Mouse (Mus musculus): Measurements from ENCODE around the gene Gli3. TPM values are rescaled to one million over a fixed set of nuclear protein-coding genes. Genes with fewer than 3 reads are reported as not detected.

The Gli3 gene
- polyA plus RNA-seq, 1 experiment from 2014 or later: 19.4 TPM

- Histone ChIP-seq H3K9me3 (ENCODE audit: control insufficient read depth, low read length) (no peaks in the 10 kb centered on the region), H3K4me2 (replicated peaks; ENCODE audit: low read depth, low read length) (peak overlapping the region; percentile 72), H3K4me1 (ENCODE audit: control insufficient read depth, insufficient read depth, low read length) (peaks cover 6% of the 10 kb centered on the region; the same call in 1 of the 2 replicates), H3K27me3 (ENCODE audit: control insufficient read depth, insufficient read depth, low read length) (no peaks in the 10 kb centered on the region), H3K4me3 (ENCODE audit: low read length) (no peak overlapping the region; the same call in 1 of the 2 replicates), H3K36me3 (ENCODE audit: control insufficient read depth, insufficient read depth, low read length) (no peaks in the 10 kb centered on the region), H3K27ac (ENCODE audit: low read depth, low read length) (no peak overlapping the region), H3K9ac (ENCODE audit: low read depth, low read length) (peak overlapping the region; percentile 94)
- no peak for ATAC-seq (ENCODE audit: low FRiP score, low TSS enrichment)
- WGBS: 25% methylated on average over 7 of the region's 7 CpGs
Measured at GRCm38 (mm10) chr13:15461926-15462325, 1.1 kb upstream of the Gli3 start.

DNA sequence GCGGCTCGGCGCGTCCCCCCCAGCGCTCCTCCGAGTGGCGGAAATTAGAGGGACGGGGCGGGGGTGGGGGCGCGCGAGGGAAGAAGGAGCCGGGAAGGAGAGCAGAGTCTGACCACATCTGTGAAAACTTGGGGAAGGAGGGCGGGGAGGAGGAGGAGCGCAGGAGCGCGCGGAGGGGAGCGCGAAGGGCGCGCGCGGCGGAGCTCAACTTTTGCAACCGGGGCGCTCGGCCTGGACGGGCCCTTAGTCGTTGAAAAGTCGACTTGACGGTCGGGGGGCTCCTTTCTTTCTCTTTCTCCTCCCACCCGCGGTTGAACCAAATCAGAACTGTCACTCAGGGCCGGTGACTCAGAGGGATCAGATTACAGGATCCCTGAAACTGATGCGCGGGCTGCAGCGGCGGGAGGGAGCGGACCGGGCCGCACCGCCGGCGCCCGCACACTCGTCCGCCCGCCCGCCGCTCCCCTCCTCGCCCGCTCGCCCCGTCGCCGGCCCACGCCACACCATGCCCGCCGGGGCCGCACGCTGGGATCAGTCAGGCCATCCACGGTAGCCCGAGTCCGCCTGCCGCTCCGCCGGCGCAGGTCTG, 551 bp downstream of the Gli3 start:
- Histone ChIP-seq H3K27me3 (ENCODE audit: control insufficient read depth, insufficient read depth, low read length) (no peaks in the 10 kb centered on the region), H3K4me2 (replicated peaks; ENCODE audit: low read depth, low read length) (peak overlapping the region; percentile 72), H3K9me3 (ENCODE audit: control insufficient read depth, low read length) (no peaks in the 10 kb centered on the region), H3K4me1 (ENCODE audit: control insufficient read depth, insufficient read depth, low read length) (peaks cover 22% of the 10 kb centered on the region; the same call in 1 of the 2 replicates), H3K4me3 (ENCODE audit: low read length) (peak overlapping the region; percentile 88), H3K9ac (ENCODE audit: low read depth, low read length) (peak overlapping the region; percentile 94), H3K27ac (ENCODE audit: low read depth, low read length) (peak overlapping the region; percentile 98), H3K36me3 (ENCODE audit: control insufficient read depth, insufficient read depth, low read length) (no peaks in the 10 kb centered on the region)
- ATAC-seq (ENCODE audit: low FRiP score, low TSS enrichment): peak; percentile 85
- WGBS: under 1% methylated on average over 58 of the region's 70 CpGs

DNA sequence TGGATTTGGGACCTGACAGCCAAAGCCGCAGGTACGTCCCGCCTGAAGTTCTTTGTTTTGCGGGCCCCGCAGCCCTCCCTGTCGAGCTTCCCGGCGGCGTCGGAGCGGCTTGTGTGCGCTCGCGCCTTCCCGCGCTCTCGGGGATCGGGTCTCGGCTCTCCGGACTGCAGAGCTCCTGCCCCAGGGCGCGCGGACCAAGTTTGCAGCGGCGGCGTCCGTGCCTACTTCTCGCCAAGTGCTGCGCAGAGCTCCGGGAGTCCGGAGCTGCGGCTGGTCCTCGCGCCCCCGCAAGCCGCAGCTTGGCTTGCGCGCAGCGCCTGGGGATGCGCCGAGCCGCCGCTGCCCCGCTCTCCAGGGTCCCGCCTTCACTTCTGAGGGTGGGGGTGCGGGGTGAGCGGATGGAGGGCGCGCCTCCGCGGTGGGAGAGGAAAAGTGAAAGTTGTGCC, 1.1 kb downstream of the Gli3 start:
- no peaks in the 10 kb centered on the region for H3K9me3 ChIP-seq (ENCODE audit: control insufficient read depth, low read length)

GRCm38 (mm10) chr13:15464741-15465250, 1.8 kb downstream of the Gli3 start:
- Histone ChIP-seq H3K27me3 (ENCODE audit: control insufficient read depth, insufficient read depth, low read length) (no peaks in the 10 kb centered on the region), H3K4me2 (replicated peaks; ENCODE audit: low read depth, low read length) (peak overlapping the region; percentile 72), H3K4me3 (ENCODE audit: low read length) (peak overlapping the region; percentile 88), H3K27ac (ENCODE audit: low read depth, low read length) (peak overlapping the region; percentile 98; the same call in 1 of the 2 replicates), H3K9ac (ENCODE audit: low read depth, low read length) (peak overlapping the region; percentile 94), H3K36me3 (ENCODE audit: control insufficient read depth, insufficient read depth, low read length) (no peaks in the 10 kb centered on the region), H3K9me3 (ENCODE audit: control insufficient read depth, low read length) (no peaks in the 10 kb centered on the region), H3K4me1 (ENCODE audit: control insufficient read depth, insufficient read depth, low read length) (peaks cover 24% of the 10 kb centered on the region; the same call in 1 of the 2 replicates)
- WGBS: 1% methylated on average over 11 of the region's 11 CpGs
- no peak for ATAC-seq (ENCODE audit: low FRiP score, low TSS enrichment)

More for the DNA sequence above, 1.1 kb downstream of the Gli3 start:
- Histone ChIP-seq H3K4me2 (replicated peaks; ENCODE audit: low read depth, low read length) (peak overlapping the region; percentile 72), H3K27me3 (ENCODE audit: control insufficient read depth, insufficient read depth, low read length) (no peaks in the 10 kb centered on the region), H3K27ac (ENCODE audit: low read depth, low read length) (peak overlapping the region; percentile 98), H3K36me3 (ENCODE audit: control insufficient read depth, insufficient read depth, low read length) (no peaks in the 10 kb centered on the region), H3K4me1 (ENCODE audit: control insufficient read depth, insufficient read depth, low read length) (peaks cover 24% of the 10 kb centered on the region; the same call in 1 of the 2 replicates), H3K9ac (ENCODE audit: low read depth, low read length) (peak overlapping the region; percentile 94), H3K4me3 (ENCODE audit: low read length) (peak overlapping the region; percentile 88)
- under 1% methylated on average over 44 of the region's 51 CpGs for WGBS
- ATAC-seq (ENCODE audit: low FRiP score, low TSS enrichment): peak; percentile 23

DNA sequence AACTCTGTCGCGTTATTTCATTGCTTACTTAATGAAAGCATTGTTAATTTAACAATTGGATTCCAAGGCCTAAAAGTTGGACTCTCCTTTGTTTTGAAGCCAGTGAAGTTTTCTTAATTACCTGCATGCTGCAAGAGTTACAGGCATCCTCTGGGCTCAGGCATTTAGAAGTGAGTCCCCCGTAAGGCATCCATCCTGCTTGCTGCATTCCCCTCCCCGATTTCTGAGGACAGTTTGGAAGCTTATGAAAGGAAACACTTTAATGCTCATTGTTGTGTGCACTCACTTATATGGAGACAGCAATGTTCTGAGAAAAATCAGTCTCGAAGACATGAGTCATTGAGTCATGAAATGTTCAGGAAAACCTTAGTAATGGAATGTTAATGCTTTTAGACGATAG, 3.5 kb downstream of the Gli3 start:
- H3K4me3 ChIP-seq (ENCODE audit: low read length): no peak overlapping the region
- H3K27ac ChIP-seq (ENCODE audit: low read depth, low read length): no peak overlapping the region
- H3K36me3 ChIP-seq (ENCODE audit: control insufficient read depth, insufficient read depth, low read length): no peaks in the 10 kb centered on the region
- no peaks in the 10 kb centered on the region for H3K27me3 ChIP-seq (ENCODE audit: control insufficient read depth, insufficient read depth, low read length)
- H3K4me2 ChIP-seq (replicated peaks; ENCODE audit: low read depth, low read length): peak overlapping the region; percentile 30; the same call in 1 of the 2 replicates
- no peaks in the 10 kb centered on the region for H3K9me3 ChIP-seq (ENCODE audit: control insufficient read depth, low read length)
- H3K9ac ChIP-seq (ENCODE audit: low read depth, low read length): no peak overlapping the region
- peaks cover 24% of the 10 kb centered on the region; the same call in 1 of the 2 replicates for H3K4me1 ChIP-seq (ENCODE audit: control insufficient read depth, insufficient read depth, low read length)
- 33% methylated on average over 6 of the region's 6 CpGs for WGBS
- ATAC-seq (ENCODE audit: low FRiP score, low TSS enrichment): no peak

GRCm38 (mm10) chr13:15467409-15467808, 4.4 kb downstream of the Gli3 start:
- H3K4me1 ChIP-seq (ENCODE audit: control insufficient read depth, insufficient read depth, low read length): peaks cover 24% of the 10 kb centered on the region; the same call in 1 of the 2 replicates
- WGBS: 43% methylated on average over 3 of the region's 3 CpGs
- H3K27ac ChIP-seq (ENCODE audit: low read depth, low read length): no peak overlapping the region
- no peak overlapping the region for H3K4me3 ChIP-seq (ENCODE audit: low read length)
- no peaks in the 10 kb centered on the region for H3K27me3 ChIP-seq (ENCODE audit: control insufficient read depth, insufficient read depth, low read length)
- no peaks in the 10 kb centered on the region for H3K36me3 ChIP-seq (ENCODE audit: control insufficient read depth, insufficient read depth, low read length)
- H3K9ac ChIP-seq (ENCODE audit: low read depth, low read length): no peak overlapping the region
- H3K4me2 ChIP-seq (replicated peaks; ENCODE audit: low read depth, low read length): 0 out of 2 replicates have a peak overlapping the region, but pooled peaks have one; percentile 8
- ATAC-seq (ENCODE audit: low FRiP score, low TSS enrichment): no peak
- no peaks in the 10 kb centered on the region for H3K9me3 ChIP-seq (ENCODE audit: control insufficient read depth, low read length)

GRCm38 (mm10) chr13:15468421-15468820, 5.4 kb downstream of the Gli3 start:
- Histone ChIP-seq H3K9ac (ENCODE audit: low read depth, low read length) (no peak overlapping the region), H3K4me3 (ENCODE audit: low read length) (no peak overlapping the region), H3K9me3 (ENCODE audit: control insufficient read depth, low read length) (no peaks in the 10 kb centered on the region), H3K27me3 (ENCODE audit: control insufficient read depth, insufficient read depth, low read length) (no peaks in the 10 kb centered on the region), H3K36me3 (ENCODE audit: control insufficient read depth, insufficient read depth, low read length) (no peaks in the 10 kb centered on the region), H3K27ac (ENCODE audit: low read depth, low read length) (no peak overlapping the region), H3K4me2 (replicated peaks; ENCODE audit: low read depth, low read length) (no peak overlapping the region), H3K4me1 (ENCODE audit: control insufficient read depth, insufficient read depth, low read length) (peaks cover 24% of the 10 kb centered on the region; the same call in 1 of the 2 replicates)
- no peak for ATAC-seq (ENCODE audit: low FRiP score, low TSS enrichment)
- 17% methylated on average over 4 of the region's 4 CpGs for WGBS

GRCm38 (mm10) chr13:15470056-15470455, 7.0 kb downstream of the Gli3 start:
- H3K9me3 ChIP-seq (ENCODE audit: control insufficient read depth, low read length): no peaks in the 10 kb centered on the region
- no peak overlapping the region for H3K27ac ChIP-seq (ENCODE audit: low read depth, low read length)
- 49% methylated on average over 3 of the region's 3 CpGs for WGBS
- no peak overlapping the region for H3K4me3 ChIP-seq (ENCODE audit: low read length)
- H3K4me2 ChIP-seq (replicated peaks; ENCODE audit: low read depth, low read length): no peak overlapping the region
- ATAC-seq (ENCODE audit: low FRiP score, low TSS enrichment): no peak
- H3K4me1 ChIP-seq (ENCODE audit: control insufficient read depth, insufficient read depth, low read length): peaks cover 32% of the 10 kb centered on the region; the same call in 1 of the 2 replicates
- H3K9ac ChIP-seq (ENCODE audit: low read depth, low read length): no peak overlapping the region
- no peaks in the 10 kb centered on the region for H3K36me3 ChIP-seq (ENCODE audit: control insufficient read depth, insufficient read depth, low read length)
- H3K27me3 ChIP-seq (ENCODE audit: control insufficient read depth, insufficient read depth, low read length): no peaks in the 10 kb centered on the region

GRCm38 (mm10) chr13:15472712-15473111, 9.7 kb downstream of the Gli3 start:
- Histone ChIP-seq H3K4me1 (ENCODE audit: control insufficient read depth, insufficient read depth, low read length) (peaks cover 19% of the 10 kb centered on the region; the same call in 1 of the 2 replicates), H3K36me3 (ENCODE audit: control insufficient read depth, insufficient read depth, low read length) (no peaks in the 10 kb centered on the region), H3K27ac (ENCODE audit: low read depth, low read length) (no peak overlapping the region), H3K9ac (ENCODE audit: low read depth, low read length) (no peak overlapping the region), H3K4me2 (replicated peaks; ENCODE audit: low read depth, low read length) (no peak overlapping the region), H3K4me3 (ENCODE audit: low read length) (no peak overlapping the region), H3K27me3 (ENCODE audit: control insufficient read depth, insufficient read depth, low read length) (no peaks in the 10 kb centered on the region), H3K9me3 (ENCODE audit: control insufficient read depth, low read length) (no peaks in the 10 kb centered on the region)
- 70% methylated on average over 3 of the region's 3 CpGs for WGBS
- no peak for ATAC-seq (ENCODE audit: low FRiP score, low TSS enrichment)
